Mouse (Mus musculus): ENCODE data around the gene Sumo1. TPM values are rescaled to one million over a fixed set of nuclear protein-coding genes. Genes with fewer than 3 reads are reported as not detected.
A peak's percentile ranks its signal among the peaks of the same experiment; 100 is the strongest.

Gene Sumo1
- polyA plus RNA-seq, 1 experiment = 116 TPM

- Histone ChIP-seq H3K27ac (ENCODE audit: insufficient read depth, low read length) (no peak overlapping the region), H3K4me3 (replicated peaks; ENCODE audit: insufficient read depth, low read depth, low read length) (no peak overlapping the region), H3K27me3 (ENCODE audit: control insufficient read depth, insufficient read depth, low read length) (no peaks in the 10 kb centered on the region), H3K4me1 (ENCODE audit: control insufficient read depth, insufficient read depth, low read length) (no peaks in the 10 kb centered on the region)
- TF ChIP-seq POLR2A (IDR thresholded peaks at IDR 0.05; ENCODE audit: borderline replicate concordance, insufficient read depth, low read length) (no peak), CTCF (IDR thresholded peaks at IDR 0.05; ENCODE audit: borderline replicate concordance, insufficient read depth, low read depth, low read length) (peak; percentile 56; the same call in 1 of the 2 replicates)
- peak; percentile 35 to 51 for DNase-seq
- 54% methylated on average over 6 of the region's 6 CpGs for WGBS
Measured at GRCm38 (mm10) chr1:59613795-59614194, 56.8 kb downstream of the Sumo1 start.

- Histone ChIP-seq H3K4me3 (replicated peaks; ENCODE audit: insufficient read depth, low read depth, low read length) (no peak overlapping the region), H3K27me3 (ENCODE audit: control insufficient read depth, insufficient read depth, low read length) (no peaks in the 10 kb centered on the region), H3K27ac (ENCODE audit: insufficient read depth, low read length) (no peak overlapping the region), H3K4me1 (ENCODE audit: control insufficient read depth, insufficient read depth, low read length) (no peaks in the 10 kb centered on the region)
- no peak for TF ChIP-seq POLR2A (IDR thresholded peaks at IDR 0.05; ENCODE audit: borderline replicate concordance, insufficient read depth, low read length)
- TF ChIP-seq CTCF (IDR thresholded peaks at IDR 0.05; ENCODE audit: borderline replicate concordance, insufficient read depth, low read depth, low read length) = no peak
- 94% methylated on average over 3 of the region's 3 CpGs for WGBS
- DNase-seq = no peak
Measured at GRCm38 (mm10) chr1:59610929-59611328, 59.7 kb downstream of the Sumo1 start.

- no peak for TF ChIP-seq POLR2A (IDR thresholded peaks at IDR 0.05; ENCODE audit: borderline replicate concordance, insufficient read depth, low read length)
- no peak for TF ChIP-seq CTCF (IDR thresholded peaks at IDR 0.05; ENCODE audit: borderline replicate concordance, insufficient read depth, low read depth, low read length)
- 37% methylated on average over 10 of the region's 10 CpGs for WGBS
- no peak overlapping the region for H3K27ac ChIP-seq (ENCODE audit: insufficient read depth, low read length)
- peak in 1 of 2 experiments; percentile 39 for DNase-seq
- H3K4me3 ChIP-seq (replicated peaks; ENCODE audit: insufficient read depth, low read depth, low read length) = no peak overlapping the region
- no peaks in the 10 kb centered on the region for H3K27me3 ChIP-seq (ENCODE audit: control insufficient read depth, insufficient read depth, low read length)
- H3K4me1 ChIP-seq (ENCODE audit: control insufficient read depth, insufficient read depth, low read length) = no peaks in the 10 kb centered on the region
Measured at GRCm38 (mm10) chr1:59609896-59610295, 60.7 kb downstream of the Sumo1 start.

- Histone ChIP-seq H3K4me1 (ENCODE audit: control insufficient read depth, insufficient read depth, low read length) (no peaks in the 10 kb centered on the region), H3K4me3 (replicated peaks; ENCODE audit: insufficient read depth, low read depth, low read length) (no peak overlapping the region), H3K27ac (ENCODE audit: insufficient read depth, low read length) (no peak overlapping the region), H3K27me3 (ENCODE audit: control insufficient read depth, insufficient read depth, low read length) (no peaks in the 10 kb centered on the region)
- TF ChIP-seq CTCF (IDR thresholded peaks at IDR 0.05; ENCODE audit: borderline replicate concordance, insufficient read depth, low read depth, low read length) = peak; percentile 36; the same call in 1 of the 2 replicates
- TF ChIP-seq POLR2A (IDR thresholded peaks at IDR 0.05; ENCODE audit: borderline replicate concordance, insufficient read depth, low read length) = no peak
- 83% methylated on average over 4 of the region's 4 CpGs for WGBS
- no peak for DNase-seq
Measured at GRCm38 (mm10) chr1:59609458-59609857, 61.2 kb downstream of the Sumo1 start.

GRCm38 (mm10) chr1:59608920-59609319 lies 61.7 kb downstream of the Sumo1 start:
- 84% methylated on average over 5 of the region's 5 CpGs for WGBS
- Histone ChIP-seq H3K27me3 (ENCODE audit: control insufficient read depth, insufficient read depth, low read length) (no peaks in the 10 kb centered on the region), H3K27ac (ENCODE audit: insufficient read depth, low read length) (no peak overlapping the region), H3K4me1 (ENCODE audit: control insufficient read depth, insufficient read depth, low read length) (peaks cover under 1% of the 10 kb centered on the region; the same call in 1 of the 2 replicates), H3K4me3 (replicated peaks; ENCODE audit: insufficient read depth, low read depth, low read length) (no peak overlapping the region)
- no peak for TF ChIP-seq POLR2A (IDR thresholded peaks at IDR 0.05; ENCODE audit: borderline replicate concordance, insufficient read depth, low read length)
- no peak for TF ChIP-seq CTCF (IDR thresholded peaks at IDR 0.05; ENCODE audit: borderline replicate concordance, insufficient read depth, low read depth, low read length)
- DNase-seq = no peak

DNA sequence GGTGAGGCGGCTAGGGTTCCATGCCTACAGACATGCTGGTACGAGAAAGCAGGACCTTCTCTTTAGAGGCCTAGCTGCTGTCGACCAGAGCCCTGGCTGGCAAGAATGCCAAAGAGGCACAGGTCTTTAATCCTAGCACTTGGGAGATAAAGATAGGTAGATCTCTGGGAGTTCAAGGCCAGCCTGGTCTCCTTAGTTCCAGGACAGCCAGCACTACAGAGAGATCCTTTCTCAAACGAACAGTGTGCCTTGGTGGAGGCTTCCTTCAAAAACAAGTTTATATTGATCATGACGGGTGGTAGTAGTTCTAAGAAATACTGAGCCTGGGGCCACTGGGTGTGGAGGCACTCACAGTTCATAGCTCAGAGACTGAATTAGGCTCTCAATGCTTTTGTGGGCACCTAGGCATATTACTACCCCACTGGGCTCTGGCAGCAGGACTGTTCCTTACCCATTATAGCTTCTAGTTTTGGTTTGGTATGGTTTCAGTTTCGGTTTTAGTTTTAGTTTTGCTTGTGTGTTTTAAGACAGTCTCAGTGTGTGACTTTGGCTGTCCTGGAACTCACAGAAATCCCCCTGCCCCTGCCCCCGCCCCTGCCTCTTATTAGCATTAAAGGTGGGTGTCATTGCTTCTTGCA lies 62.4 kb downstream of the Sumo1 start:
- Histone ChIP-seq H3K27ac (ENCODE audit: insufficient read depth, low read length) (no peak overlapping the region), H3K27me3 (ENCODE audit: control insufficient read depth, insufficient read depth, low read length) (no peaks in the 10 kb centered on the region), H3K4me3 (replicated peaks; ENCODE audit: insufficient read depth, low read depth, low read length) (no peak overlapping the region), H3K4me1 (ENCODE audit: control insufficient read depth, insufficient read depth, low read length) (peaks cover 5% of the 10 kb centered on the region)
- 93% methylated on average over 7 of the region's 7 CpGs for WGBS
- TF ChIP-seq POLR2A (IDR thresholded peaks at IDR 0.05; ENCODE audit: borderline replicate concordance, insufficient read depth, low read length) (no peak), CTCF (IDR thresholded peaks at IDR 0.05; ENCODE audit: borderline replicate concordance, insufficient read depth, low read depth, low read length) (no peak)
- DNase-seq = no peak

DNA sequence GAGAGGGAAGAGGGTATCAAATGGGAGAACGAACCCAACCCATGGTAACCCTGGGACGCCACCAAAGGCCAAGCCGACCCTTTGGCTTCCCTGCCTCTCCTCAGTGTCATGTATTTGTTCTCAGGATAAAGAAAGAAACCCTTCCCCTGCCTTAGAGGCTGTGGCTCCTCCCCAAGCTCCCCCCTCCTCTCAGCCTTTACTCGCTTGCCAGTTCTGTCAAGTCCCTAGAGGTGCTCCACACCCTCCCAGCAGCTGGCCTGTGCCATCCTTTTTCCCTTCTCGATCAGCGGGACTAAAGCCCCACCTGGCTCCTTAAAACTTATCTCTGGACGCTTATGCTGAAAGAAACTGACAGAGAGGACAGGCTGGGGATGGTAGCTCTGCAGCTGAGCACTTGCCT lies 63.6 kb downstream of the Sumo1 start:
- Histone ChIP-seq H3K27ac (ENCODE audit: insufficient read depth, low read length) (no peak overlapping the region), H3K4me3 (replicated peaks; ENCODE audit: insufficient read depth, low read depth, low read length) (no peak overlapping the region), H3K4me1 (ENCODE audit: control insufficient read depth, insufficient read depth, low read length) (peaks cover 13% of the 10 kb centered on the region), H3K27me3 (ENCODE audit: control insufficient read depth, insufficient read depth, low read length) (no peaks in the 10 kb centered on the region)
- no peak for DNase-seq
- TF ChIP-seq POLR2A (IDR thresholded peaks at IDR 0.05; ENCODE audit: borderline replicate concordance, insufficient read depth, low read length) (no peak), CTCF (IDR thresholded peaks at IDR 0.05; ENCODE audit: borderline replicate concordance, insufficient read depth, low read depth, low read length) (no peak)
- WGBS = 64% methylated on average over 7 of the region's 7 CpGs

- Histone ChIP-seq H3K4me3 (replicated peaks; ENCODE audit: insufficient read depth, low read depth, low read length) (no peak overlapping the region), H3K27me3 (ENCODE audit: control insufficient read depth, insufficient read depth, low read length) (no peaks in the 10 kb centered on the region), H3K27ac (ENCODE audit: insufficient read depth, low read length) (no peak overlapping the region), H3K4me1 (ENCODE audit: control insufficient read depth, insufficient read depth, low read length) (peaks cover 13% of the 10 kb centered on the region)
- no peak for DNase-seq
- 95% methylated on average over 13 of the region's 13 CpGs for WGBS
- TF ChIP-seq POLR2A (IDR thresholded peaks at IDR 0.05; ENCODE audit: borderline replicate concordance, insufficient read depth, low read length) (no peak), CTCF (IDR thresholded peaks at IDR 0.05; ENCODE audit: borderline replicate concordance, insufficient read depth, low read depth, low read length) (no peak)
Measured at GRCm38 (mm10) chr1:59606479-59606878, 64.2 kb downstream of the Sumo1 start.
